Mouse (Mus musculus) erythroid progenitor cell, adult 5-6 weeks (primary cell): ENCODE measurements at regions not wholly inside any gene's neighbourhood (a gene's known extent, or its start where the extent isn't known, plus 50 kb on each side); places are given as distances from the start of the nearest gene placed in this dataset.
A peak's percentile ranks its signal among the peaks of the same experiment; 100 is the strongest.

Experiments used
- ATAC-seq: replicated peaks from 2 replicates; pipeline ENCODE4 v1.8.0; 2016; ENCODE audit warnings: moderate number of reproducible peaks, mild to moderate bottlenecking, moderate TSS enrichment, inconsistent platforms; ENCODE audit not compliant: poor library complexity, low FRiP score, severe bottlenecking

DNA sequence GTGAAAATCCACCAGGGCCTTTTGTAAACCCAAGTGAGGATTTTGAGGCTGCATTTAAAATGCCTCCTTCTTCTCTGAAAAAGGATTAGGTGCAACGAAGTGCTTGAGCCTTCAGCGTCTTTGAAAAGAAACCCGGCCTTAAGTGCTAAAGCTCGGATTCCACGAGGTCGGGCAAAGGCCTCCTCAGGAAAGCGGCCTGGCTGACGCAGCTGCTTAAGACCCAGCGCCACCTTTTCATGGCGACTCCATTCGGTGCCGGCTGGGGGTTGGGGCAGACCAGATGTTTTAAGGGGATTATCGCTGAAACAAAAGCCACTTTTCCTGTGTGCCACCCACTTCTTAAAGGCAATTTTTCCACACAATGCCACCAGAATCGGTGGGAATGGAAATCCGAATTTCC is 61.6 kb upstream of the 4932438H23Rik start:
- no peak for ATAC-seq

- no peak for ATAC-seq
These were observed 64.6 kb upstream of the Olig2 start for GRCm38 (mm10) chr16:91160679-91161078.

DNA sequence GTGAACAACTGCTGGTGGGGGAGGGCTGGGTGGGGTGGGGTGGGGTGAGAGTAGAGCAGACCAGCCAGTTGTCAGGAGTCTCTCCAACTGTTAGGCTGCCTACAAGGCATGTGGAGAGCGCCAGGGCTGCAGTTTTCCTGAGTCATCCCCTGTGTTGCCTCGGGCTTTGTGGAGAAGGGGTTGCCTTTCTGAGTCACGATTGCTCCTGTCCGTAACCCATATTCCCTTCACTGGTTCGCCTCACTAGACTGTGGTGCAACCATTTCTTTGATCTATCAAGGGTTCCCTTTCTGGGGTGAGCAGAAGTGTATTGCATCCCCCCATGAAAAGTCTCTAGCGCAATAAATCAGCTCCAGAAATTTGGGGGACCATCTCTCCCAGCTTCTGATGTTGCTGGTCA is 63.6 kb upstream of the Olig2 start:
- ATAC-seq: no peak

DNA sequence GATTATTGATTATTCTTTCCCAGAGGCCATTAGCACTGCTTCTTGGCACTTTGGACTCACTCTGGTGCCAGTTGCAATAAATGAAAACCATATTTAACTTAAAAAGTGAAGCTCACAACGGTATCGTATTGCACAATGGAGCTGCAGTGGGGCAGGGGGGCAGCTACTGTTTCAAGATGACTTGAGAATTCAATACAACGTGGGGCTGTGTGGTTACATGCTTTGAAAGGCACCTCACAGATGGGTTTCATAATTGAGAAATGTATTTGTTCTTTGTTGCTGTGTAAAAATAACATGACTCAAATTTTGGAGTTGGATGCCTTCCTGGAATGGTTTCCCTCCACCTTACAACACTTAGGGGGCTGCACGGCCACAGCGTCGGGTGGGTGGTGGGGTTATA is 62.9 kb upstream of the Olig2 start:
- no peak for ATAC-seq

GRCm38 (mm10) chr16:91165906-91166305 is 59.4 kb upstream of the Olig2 start:
- ATAC-seq: no peak

DNA sequence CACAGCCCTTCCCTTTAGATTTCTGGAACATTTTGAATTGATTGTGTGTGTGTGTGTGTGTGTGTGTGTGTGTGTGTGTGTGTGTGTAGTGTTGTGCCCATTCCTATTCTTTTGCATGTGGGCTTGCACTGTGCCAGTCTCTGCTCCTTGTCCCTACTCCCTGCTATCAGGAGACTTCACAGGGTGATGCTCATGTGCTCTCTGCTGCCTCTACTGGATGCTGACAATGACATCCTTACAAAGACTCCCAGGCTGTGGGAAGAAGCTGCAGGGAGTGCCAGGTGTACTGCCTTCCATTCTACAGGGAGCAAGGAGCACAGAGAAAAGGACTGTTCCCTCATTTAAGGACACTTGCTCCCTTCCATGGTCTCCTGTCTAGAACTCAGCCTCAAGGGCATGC is 58.4 kb upstream of the Olig2 start:
- peak; percentile 88 for ATAC-seq

- no peak for ATAC-seq
These were observed 56.9 kb upstream of the Olig2 start for GRCm38 (mm10) chr16:91168398-91168797.

- no peak for ATAC-seq
These were observed 55.4 kb upstream of the Olig2 start for GRCm38 (mm10) chr16:91169829-91170228.

DNA sequence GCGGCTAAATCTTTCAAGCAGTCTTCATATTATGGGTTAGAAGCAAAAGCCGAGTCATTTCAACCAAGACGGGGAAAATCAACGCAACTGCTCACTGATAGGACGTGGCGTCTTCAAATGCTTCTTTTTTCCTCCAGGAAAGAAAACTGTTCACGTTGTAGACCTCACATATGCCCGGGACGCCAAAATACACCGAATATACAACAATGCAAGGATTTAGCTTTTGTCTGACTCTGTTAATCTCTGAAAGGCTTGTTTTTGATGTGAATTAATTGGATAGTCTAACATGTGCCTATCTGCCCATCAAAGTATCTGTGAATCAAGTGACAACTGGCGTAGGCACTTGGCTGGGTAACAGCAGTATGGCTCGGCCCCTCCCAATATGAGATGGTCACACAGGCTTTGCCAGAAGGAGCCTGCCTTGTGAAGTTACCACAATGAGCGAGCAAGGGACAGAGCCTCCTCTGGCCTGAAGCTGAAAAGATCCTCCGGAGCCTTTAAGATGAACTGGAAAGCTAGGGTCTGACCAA is 53.3 kb upstream of the Olig2 start:
- ATAC-seq: no peak

DNA sequence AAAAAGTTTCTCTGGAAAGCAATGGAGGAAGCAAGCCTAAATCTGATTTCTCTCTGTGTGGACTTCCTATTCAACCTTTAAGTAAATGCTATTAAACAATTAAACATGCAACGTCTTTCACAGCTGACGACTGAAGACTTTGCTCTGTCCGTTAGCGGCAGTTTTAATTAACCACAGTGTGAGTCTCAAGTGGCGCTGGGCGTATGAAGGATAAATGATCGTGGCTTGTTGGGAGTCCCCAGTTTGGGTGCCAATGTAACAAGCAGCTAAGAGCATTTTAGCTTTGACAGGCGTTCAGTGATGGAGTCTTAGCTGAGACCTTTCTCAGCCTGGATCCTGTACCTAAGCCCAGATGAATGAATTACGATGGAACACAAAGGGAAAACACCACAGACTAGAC is 52.7 kb upstream of the Olig2 start:
- no peak for ATAC-seq

DNA sequence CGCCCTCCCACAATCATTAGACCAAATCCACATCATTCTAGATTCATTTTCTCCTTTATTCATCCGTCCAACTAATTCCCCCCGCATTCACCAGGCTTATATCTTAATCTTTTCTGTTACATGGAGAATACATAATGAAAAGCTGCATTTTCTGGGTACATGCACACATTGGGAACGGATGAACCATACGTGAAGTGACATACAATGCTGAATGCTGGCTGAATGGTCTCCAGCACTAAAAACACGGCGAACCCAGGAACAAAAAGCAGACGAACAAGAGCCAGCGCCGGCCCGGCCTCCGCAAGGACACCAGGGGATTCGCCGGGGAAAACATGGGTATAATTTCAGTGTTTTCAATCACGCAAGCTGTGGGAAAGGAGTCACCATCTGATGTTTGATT is 52.0 kb upstream of the Olig2 start:
- ATAC-seq: no peak

GRCm38 (mm10) chr16:91173870-91174278 is 51.4 kb upstream of the Olig2 start:
- ATAC-seq: no peak

DNA sequence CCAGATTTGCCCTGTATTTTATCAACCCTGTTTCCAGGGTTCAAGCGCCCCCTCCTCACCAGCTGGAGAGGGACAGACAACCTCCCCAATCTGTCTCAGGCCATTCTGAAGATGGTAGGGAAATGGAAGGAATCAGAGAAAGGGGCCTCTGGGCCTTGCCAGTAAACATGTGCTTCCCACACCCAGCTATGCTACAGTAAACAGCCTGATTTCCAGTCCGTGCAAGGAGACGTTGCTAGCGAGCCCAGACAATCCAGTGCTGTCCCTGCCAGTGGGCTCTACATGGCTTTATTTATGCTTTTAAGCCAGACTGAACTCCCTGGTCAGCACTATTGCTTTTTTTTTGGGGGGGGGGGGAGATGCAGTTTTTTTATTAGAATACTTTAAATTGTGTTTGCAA is 50.9 kb upstream of the Olig2 start:
- ATAC-seq: no peak
